Comparison of ENCODE assay signal across 8 mouse cellular contexts in genomic region chr17:90962904-90963531, GRCm38 (mm10).
DNase-seq lines count a peak whose midpoint lies in the region; ATAC-seq and TF ChIP-seq lines count a peak whose summit lies in the region.

No protein-coding gene starts in this region.

- H3K36me3 ChIP-seq in kidney, embryonic 14.5 days (ENCODE audit: control insufficient read depth, insufficient read depth, low read length), result no peaks in the 10 kb centered on the region
- no peaks in the 10 kb centered on the region for H3K36me3 ChIP-seq in hindbrain, postnatal 0 days (ENCODE audit: insufficient read depth, low read length)
- H3K36me3 ChIP-seq in midbrain, embryonic 14.5 days (ENCODE audit: control insufficient read depth, insufficient read depth, low read length), result no peaks in the 10 kb centered on the region

- H3K4me1 ChIP-seq in kidney, embryonic 14.5 days (ENCODE audit: control insufficient read depth, insufficient read depth, low read length), result no peaks in the 10 kb centered on the region
- H3K4me1 ChIP-seq in hindbrain, postnatal 0 days (ENCODE audit: insufficient read depth, low read length), result no peaks in the 10 kb centered on the region
- H3K4me1 ChIP-seq in midbrain, embryonic 14.5 days (ENCODE audit: control insufficient read depth, insufficient read depth, low read length), result no peaks in the 10 kb centered on the region

- no peaks in the 10 kb centered on the region for H3K27me3 ChIP-seq in kidney, embryonic 14.5 days (ENCODE audit: control insufficient read depth, insufficient read depth, low read length)
- no peaks in the 10 kb centered on the region for H3K27me3 ChIP-seq in hindbrain, postnatal 0 days (ENCODE audit: insufficient read depth, low read length)
- no peaks in the 10 kb centered on the region for H3K27me3 ChIP-seq in midbrain, embryonic 14.5 days (ENCODE audit: control insufficient read depth, insufficient read depth, low read length)

- no peaks in the 10 kb centered on the region for H3K9me3 ChIP-seq in kidney, embryonic 14.5 days (ENCODE audit: control insufficient read depth, low read length)
- no peaks in the 10 kb centered on the region for H3K9me3 ChIP-seq in hindbrain, postnatal 0 days (ENCODE audit: low read length)
- H3K9me3 ChIP-seq in midbrain, embryonic 14.5 days (ENCODE audit: control insufficient read depth, low read length), result no peaks in the 10 kb centered on the region

- DNase-seq in kidney, adult 8-10 months, result no peak
- peak; percentile 38 for DNase-seq in R1 (ENCODE audit: low read depth, low spot score)
- DNase-seq in embryo, embryonic 10 days (ENCODE audit: low spot score), result peak; percentile 72
- DNase-seq in hindbrain, postnatal 0 days (ENCODE audit: low spot score), result peak; percentile 48
- peak; percentile 37 for DNase-seq in midbrain, embryonic 14.5 days
- no peak for DNase-seq in Muller cell, postnatal 12 days (ENCODE audit: inconsistent ontology term)
- no peak for DNase-seq in layer of hippocampus, adult 11-12 months (ENCODE audit: low spot score)

- no peak overlapping the region for H3K4me3 ChIP-seq in kidney, embryonic 14.5 days (ENCODE audit: low read length)
- no peak overlapping the region for H3K4me3 ChIP-seq in hindbrain, postnatal 0 days (ENCODE audit: low read length)
- no peak overlapping the region for H3K4me3 ChIP-seq in midbrain, embryonic 14.5 days (replicated peaks; ENCODE audit: low read depth, low read length)

- peak; percentile 55; the same call in 1 of the 2 replicates for ATAC-seq in kidney, embryonic 14.5 days (ENCODE audit: low FRiP score, low TSS enrichment)
- peak; percentile 55; the same call in 1 of the 2 replicates for ATAC-seq in hindbrain, postnatal 0 days
- no peak for ATAC-seq in midbrain, embryonic 14.5 days (ENCODE audit: low FRiP score, low TSS enrichment)

- 56% methylated on average over 4 of the region's 4 CpGs for WGBS in kidney, embryonic 14.5 days
- 56% methylated on average over 4 of the region's 4 CpGs for WGBS in hindbrain, postnatal 0 days
- WGBS in midbrain, embryonic 14.5 days, result 63% methylated on average over 4 of the region's 4 CpGs

- H3K9ac ChIP-seq in kidney, embryonic 14.5 days (ENCODE audit: low read depth, low read length), result no peak overlapping the region
- no peak overlapping the region for H3K9ac ChIP-seq in hindbrain, postnatal 0 days (replicated peaks; ENCODE audit: low read length)
- H3K9ac ChIP-seq in midbrain, embryonic 14.5 days (replicated peaks; ENCODE audit: low read length), result no peak overlapping the region

- peak; percentile 50 for TF ChIP-seq CTCF in hindbrain, postnatal 0 days (IDR thresholded peaks at IDR 0.05; ENCODE audit: low read depth)

- no peak overlapping the region for H3K27ac ChIP-seq in kidney, embryonic 14.5 days (ENCODE audit: low read depth, low read length)
- H3K27ac ChIP-seq in hindbrain, postnatal 0 days, result no peak overlapping the region
- no peak overlapping the region for H3K27ac ChIP-seq in midbrain, embryonic 14.5 days (replicated peaks; ENCODE audit: low read depth, low read length)

- H3K4me2 ChIP-seq in kidney, embryonic 14.5 days (replicated peaks; ENCODE audit: low read depth, low read length), result no peak overlapping the region
- H3K4me2 ChIP-seq in hindbrain, postnatal 0 days (ENCODE audit: low read depth, low read length), result no peak overlapping the region
- no peak overlapping the region for H3K4me2 ChIP-seq in midbrain, embryonic 14.5 days (ENCODE audit: low read length)

Comparison
In these comparisons a context has a peak if more than half of its experiments do, and no peak if none do; other contexts are left out.
1. DNase-seq: peak in R1 (single experiment), embryo, embryonic 10 days (single experiment), hindbrain, postnatal 0 days (single experiment) and midbrain, embryonic 14.5 days (single experiment); none in kidney, adult 8-10 months (0 of 2), Muller cell, postnatal 12 days (single experiment) and layer of hippocampus, adult 11-12 months (single experiment).